Mouse (Mus musculus): ENCODE results near the gene Hao1.

Gene Hao1

GRCm38 (mm10) chr2:134465132-134465531, 89.0 kb downstream of the Hao1 start:
- no peak for DNase-seq (ENCODE audit: low read depth, low spot score)

- DNase-seq (ENCODE audit: low read depth, low spot score): no peak
Measured at GRCm38 (mm10) chr2:134462321-134462720, 91.8 kb downstream of the Hao1 start.

- no peak for DNase-seq (ENCODE audit: low read depth, low spot score)
Measured at GRCm38 (mm10) chr2:134460831-134461230, 93.3 kb downstream of the Hao1 start.

DNA sequence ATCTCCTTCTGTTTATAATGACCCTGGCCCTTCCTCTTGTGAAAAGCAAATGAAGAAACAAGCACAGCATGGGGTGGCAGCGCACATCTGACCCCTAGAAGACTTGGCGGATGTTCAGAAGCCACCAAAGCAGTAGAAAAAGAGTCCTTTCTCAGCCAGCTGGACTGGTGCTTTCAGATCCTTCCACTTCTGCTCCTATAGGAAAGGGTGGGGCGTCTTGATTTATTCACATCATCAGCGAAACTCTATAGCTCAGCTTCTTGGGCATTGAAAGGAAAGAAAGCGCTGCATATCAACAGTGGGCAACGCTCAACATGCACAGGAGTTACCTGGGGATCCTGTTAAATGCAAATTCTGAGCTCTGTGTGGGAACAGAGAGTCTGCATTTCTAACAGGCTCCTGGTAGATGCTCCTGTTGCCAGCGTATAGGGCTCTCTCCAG, 98.1 kb downstream of the Hao1 start:
- DNase-seq (ENCODE audit: low read depth, low spot score): no peak

- no peak for DNase-seq (ENCODE audit: low read depth, low spot score)
Measured at GRCm38 (mm10) chr2:134452748-134453147, 101.4 kb downstream of the Hao1 start.

- DNase-seq (ENCODE audit: low read depth, low spot score): no peak
Measured at GRCm38 (mm10) chr2:134450976-134451375, 103.2 kb downstream of the Hao1 start.
